Mouse (Mus musculus) urinary bladder, postnatal 25 days (tissue): ENCODE data around the gene Kcna2.
A peak's percentile ranks its signal among the peaks of the same experiment; 100 is the strongest.

Source experiments
- DNase-seq: peaks from one replicate; pipeline ENCODE4 v3.0.0; 2022; ENCODE audit warnings: low spot score

The Kcna2 gene

DNA sequence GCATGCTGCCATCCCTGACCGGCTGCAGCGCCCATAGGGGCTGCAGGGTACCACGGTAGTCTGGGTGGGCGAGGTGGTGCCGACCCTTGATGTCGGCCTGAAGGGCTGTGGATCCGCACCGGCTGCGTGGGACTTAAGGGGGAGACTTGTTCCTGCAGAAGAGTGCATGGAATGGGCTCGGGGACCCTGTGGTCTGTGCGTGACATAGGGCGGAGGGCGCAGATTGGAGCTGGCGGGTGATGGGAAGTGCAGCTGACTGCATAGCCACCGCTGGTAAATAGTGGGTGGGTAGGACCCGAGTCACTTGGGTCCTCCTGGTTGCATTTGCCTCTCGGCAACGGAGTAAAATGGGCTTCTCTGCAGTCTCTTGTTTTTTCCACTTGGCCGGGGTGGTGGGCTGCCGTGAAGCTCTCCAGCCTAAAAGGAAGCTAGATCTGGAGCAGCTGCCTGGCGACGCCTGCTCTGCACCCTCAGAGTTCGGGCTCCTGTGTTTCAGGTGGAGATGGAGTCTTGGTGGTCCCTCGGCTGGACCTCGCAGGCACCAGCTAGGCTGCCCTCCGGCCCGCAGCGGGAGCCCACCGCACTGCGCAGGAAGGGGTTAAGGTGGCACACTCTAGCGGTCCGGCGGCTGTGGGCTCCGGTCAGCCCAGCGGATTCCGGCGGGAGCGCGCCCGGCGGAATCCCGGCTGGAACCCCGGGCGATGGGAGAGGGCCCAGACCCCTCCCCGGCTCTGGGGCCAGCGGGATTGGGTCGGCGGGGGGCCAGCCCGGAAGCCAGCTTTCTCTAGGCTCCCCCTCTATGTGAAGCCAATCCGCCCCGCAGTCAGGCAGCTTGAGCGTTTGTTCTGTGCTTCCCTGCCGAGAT is 1.1 kb downstream of the Kcna2 start:
- no peak for DNase-seq

- DNase-seq = no peak
Measured at GRCm38 (mm10) chr3:107103041-107103440, 2.1 kb downstream of the Kcna2 start.

DNA sequence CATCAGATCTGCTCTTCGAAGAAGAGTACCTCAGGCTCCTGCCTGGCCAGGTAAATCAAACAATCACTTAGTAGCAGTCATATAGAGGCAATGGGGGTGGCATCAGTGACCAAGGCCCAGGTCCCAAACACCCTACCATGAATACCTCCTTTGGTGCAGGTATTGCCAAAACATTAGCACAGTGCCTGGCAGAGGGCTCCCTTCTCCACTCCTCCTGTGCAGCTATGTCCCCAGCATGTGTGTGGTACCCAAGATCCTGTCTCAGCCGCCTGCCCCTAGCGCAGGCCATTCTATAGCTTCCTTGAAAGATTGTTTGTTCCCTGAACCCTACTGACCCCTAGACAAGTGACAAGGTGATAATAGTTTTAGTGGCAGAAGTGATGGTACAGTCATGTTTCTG is 2.5 kb downstream of the Kcna2 start:
- DNase-seq = no peak

- DNase-seq = no peak
Measured at GRCm38 (mm10) chr3:107105986-107106385, 5.0 kb downstream of the Kcna2 start.

GRCm38 (mm10) chr3:107112498-107112897 is 11.6 kb downstream of the Kcna2 start:
- DNase-seq = no peak

DNA sequence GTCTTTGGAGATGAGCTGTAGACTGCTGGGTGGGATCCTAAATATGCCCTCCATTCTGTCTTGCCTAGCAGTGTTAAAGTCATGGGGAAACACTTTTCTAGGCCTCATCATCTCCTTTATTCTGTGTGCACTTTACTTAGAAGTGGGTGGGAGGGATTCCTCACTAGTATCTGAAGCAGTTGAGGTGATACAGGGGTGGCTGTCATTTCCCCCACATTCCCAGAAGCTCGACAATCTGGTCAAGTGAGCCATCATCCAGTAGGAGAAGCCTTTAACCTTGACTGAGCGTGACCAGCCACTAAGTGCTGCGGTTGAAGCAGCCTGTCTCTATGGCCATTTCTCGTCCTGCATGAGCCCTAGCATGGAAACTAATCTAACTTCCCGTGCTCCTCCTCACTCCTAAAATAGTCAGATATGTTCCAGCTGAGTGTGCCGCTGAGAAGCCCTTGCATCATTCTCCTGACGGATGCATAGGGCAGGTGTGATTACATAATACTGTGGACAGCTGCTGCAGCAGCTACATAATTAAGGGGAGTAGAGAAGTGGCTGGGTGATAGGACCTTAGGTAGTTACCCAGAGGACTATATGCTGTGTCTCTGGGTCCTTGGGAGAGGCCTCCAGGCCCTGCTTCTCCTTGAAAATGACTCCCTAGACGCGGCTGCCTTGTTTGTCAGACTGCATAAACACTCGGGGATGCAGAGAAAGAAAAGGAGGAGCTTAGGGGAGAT is 12.2 kb downstream of the Kcna2 start:
- no peak for DNase-seq

GRCm38 (mm10) chr3:107113771-107114737 is 13.1 kb downstream of the Kcna2 start:
- DNase-seq = no peak

DNA sequence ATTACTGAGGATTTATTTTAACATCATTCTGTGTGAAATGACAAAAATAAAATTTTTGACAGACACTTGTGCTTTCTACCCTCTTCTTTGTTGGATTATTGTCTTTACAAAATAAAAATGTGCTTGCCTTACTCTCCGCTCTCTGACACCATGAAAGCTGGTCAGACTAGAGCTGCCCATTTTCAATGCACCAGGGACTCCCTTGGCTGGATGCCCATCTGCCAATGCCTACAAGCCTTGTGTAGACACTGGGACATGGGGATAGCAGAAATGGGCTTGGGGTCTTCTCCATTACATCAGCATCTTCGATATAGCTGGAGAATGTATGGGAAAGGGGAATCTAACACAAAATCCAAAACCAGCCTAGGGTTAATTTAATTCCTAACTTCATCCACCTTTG is 14.0 kb downstream of the Kcna2 start:
- DNase-seq = no peak

- no peak for DNase-seq
Measured at GRCm38 (mm10) chr3:107115746-107116145, 14.8 kb downstream of the Kcna2 start.

DNA sequence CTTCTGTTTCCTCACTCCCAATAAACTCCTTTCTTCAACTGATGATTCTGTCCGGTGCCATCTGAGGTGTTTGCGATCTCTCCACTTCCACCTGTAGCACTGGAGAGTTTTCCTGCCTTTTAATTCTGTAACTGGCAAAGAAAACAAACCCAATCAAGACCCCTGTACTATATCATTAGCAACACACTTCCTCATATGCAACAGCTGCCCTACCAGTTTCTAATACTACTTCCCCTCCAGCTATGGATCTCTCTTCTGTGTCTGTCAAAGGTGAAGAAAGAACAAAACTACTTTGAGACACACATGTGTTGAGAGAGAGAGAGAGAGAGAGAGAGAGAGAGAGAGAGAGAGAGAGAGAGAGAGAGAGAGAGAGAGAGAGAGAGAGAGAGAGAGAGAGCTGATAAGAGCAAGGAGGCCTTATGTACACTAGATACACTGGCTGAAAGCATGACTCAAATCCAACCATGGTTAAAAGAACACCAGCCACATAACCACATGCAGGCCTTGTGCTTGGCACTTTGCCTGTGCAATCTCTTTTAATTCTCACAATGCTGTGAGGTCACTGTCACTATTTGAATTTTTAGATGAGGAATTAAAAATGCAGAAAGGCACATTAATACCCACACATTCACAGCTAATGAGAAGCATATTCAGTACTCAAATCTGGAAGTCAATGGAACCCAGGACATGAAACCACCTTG is 19.1 kb downstream of the Kcna2 start:
- no peak for DNase-seq

DNA sequence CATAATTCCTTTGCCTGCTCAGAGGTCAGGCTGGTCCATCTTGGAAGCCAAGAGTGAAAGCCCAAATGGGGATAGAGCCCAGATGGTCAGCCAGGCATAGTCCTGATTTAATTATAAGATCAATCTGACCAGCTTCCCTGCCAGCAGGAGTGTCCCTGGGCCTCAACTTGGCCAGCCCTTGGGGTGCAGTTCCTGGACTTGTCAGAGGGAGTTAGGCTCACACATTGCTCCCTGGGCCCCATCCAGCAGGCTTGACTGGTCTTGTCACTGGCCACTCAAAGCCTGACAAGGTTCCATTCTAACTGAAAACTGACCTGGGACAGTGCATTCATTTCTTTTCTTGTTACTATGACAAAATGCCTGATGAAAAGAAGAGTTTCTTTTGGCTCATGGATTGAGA is 21.4 kb downstream of the Kcna2 start:
- no peak for DNase-seq

DNA sequence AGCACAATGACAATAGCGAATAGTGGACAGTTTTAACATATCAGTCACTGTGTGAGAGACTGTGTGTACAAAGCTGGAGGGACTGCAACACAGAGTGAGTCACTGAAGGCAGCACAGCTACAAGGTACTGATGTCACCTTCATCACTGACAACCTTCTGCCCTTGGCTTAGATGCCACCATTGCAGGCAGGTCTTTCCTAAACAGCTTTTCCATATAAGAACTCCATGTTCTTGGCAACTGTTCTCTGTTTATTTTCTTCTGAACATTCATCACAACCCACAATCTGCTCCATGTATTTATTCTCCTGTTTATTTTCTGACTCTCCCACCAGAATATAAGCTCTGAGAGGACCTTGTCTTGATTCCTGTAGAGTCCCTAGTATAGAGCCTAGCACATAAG is 26.7 kb downstream of the Kcna2 start:
- no peak for DNase-seq

GRCm38 (mm10) chr3:107128421-107128820 is 27.5 kb downstream of the Kcna2 start:
- no peak for DNase-seq

- DNase-seq = no peak
Measured at GRCm38 (mm10) chr3:107129251-107129650, 28.3 kb downstream of the Kcna2 start.

GRCm38 (mm10) chr3:107130661-107131326 is 29.8 kb downstream of the Kcna2 start:
- no peak for DNase-seq

- DNase-seq = no peak
Measured at GRCm38 (mm10) chr3:107131846-107132245, 30.9 kb downstream of the Kcna2 start.

DNA sequence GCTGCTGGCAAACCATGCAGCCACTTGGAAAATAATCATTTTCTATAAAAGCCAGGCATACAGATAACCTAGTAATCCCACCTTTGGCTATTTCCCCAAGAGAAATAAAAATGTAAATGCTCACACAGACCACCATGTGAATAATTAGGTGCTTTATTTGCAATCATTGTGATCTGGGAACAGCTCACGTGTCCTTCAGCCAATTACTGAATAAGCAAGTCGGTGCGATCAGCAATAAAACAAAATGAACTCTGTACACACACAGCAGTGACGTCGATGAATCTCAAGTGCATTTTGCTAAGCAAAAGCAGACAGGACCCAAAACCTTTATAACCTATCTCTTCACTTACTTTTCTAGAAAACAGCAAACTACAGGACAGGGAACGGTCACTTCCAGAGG is 31.7 kb downstream of the Kcna2 start:
- DNase-seq = no peak

GRCm38 (mm10) chr3:107134457-107134856 is 33.5 kb downstream of the Kcna2 start:
- no peak for DNase-seq

DNA sequence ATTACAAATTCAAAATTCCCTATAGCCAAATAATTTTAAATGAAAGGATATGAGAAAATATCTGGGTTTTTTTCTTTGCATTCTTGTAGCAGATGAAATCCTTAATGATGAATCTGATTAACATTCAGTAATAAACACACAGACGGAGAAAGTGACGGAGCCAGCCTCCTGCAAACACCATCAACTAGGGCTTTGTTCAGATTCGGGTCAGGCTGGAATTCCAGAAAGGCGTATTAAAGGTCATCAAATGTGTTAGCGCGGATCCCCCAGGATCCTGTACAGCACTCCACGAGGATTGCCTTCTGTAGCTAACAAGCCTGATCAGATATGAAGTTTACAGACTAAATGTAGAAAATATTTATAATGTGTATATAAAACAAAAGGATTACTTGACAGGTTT is 46.2 kb downstream of the Kcna2 start:
- DNase-seq = no peak

DNA sequence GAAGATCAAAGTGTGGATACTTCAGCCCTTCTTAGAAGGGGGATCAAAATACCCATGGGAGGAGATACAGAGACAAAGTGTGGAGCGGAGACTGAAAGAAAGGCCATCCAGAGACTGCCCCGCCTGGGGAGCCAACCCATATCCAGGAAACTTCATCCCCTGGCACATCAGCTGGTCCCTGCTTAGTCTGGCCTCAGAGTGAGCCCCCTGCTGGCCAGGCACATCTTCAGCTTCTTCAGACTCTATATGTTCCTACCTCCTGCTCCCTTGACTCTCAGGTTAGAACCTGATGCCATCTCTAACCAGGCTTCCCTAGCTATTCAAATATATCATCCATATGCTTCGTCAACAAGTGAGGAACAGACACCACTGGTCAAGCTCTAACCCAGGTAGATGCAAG is 48.1 kb downstream of the Kcna2 start:
- peak; percentile 11 for DNase-seq

GRCm38 (mm10) chr3:107150469-107150868 is 49.5 kb downstream of the Kcna2 start:
- DNase-seq = no peak
